Mouse (Mus musculus): ENCODE measurements around the gene Lrrfip1.

DNA sequence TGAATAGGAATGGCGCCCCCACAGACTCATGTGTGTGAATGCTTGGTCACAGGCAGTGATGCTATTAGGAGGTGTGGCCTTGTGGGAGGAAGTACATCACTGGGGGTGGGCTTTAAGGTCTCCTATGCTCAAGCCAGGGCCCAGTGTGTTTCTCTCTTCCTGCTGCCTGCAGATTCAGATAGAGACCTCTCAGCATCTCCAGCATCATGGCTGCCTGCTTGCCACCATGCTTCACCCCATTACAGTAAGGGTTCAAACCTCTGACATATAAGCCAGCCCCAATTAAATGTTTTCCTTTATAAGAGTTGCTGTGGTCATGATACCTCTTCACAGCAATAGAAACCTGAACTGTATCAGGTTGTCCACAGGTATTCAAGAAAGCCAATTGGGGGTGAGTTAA, 2.6 kb upstream of the Lrrfip1 start:
- TF ChIP-seq POLR2A (IDR thresholded peaks at IDR 0.05; ENCODE audit: insufficient read length, low read depth) (no peak), MAX (IDR thresholded peaks at IDR 0.05; ENCODE audit: low read depth) (no peak)
